ENCODE assay signal across 16 mouse cellular contexts in genomic region chr15:42073486-42073885, GRCm38 (mm10).
"Had no signal": no experiment of that assay in that cellular context is flagged by ENCODE, and none has a peak within 500 bp of the region (broad histone marks: within the 10 kb centered on the region; RNA-seq: fewer than 3 reads in every experiment).

No protein-coding gene starts in this region.

- DNase-seq: retina, postnatal 1 day; right cerebral cortex, adult 18-20 months; right cerebral cortex, postnatal 14 days; right cerebral cortex, postnatal 25 days; right cerebral cortex, postnatal 4 days; spleen, adult 18-20 months; thymus, adult 18-20 months; thymus, adult 2 months; thymus, postnatal 14 days; thymus, postnatal 25 days; thymus, postnatal 36 days; thymus, postnatal 4 days had no signal

- H3K4me3 ChIP-seq: neural tube, embryonic 13.5 days; neural tube, embryonic 15.5 days; stomach, embryonic 15.5 days had no signal

- H3K27me3 ChIP-seq: neural tube, embryonic 13.5 days; neural tube, embryonic 15.5 days; stomach, embryonic 15.5 days had no signal

- H3K9ac ChIP-seq: neural tube, embryonic 13.5 days; neural tube, embryonic 15.5 days; stomach, embryonic 15.5 days had no signal

- H3K4me1 ChIP-seq: neural tube, embryonic 15.5 days; stomach, embryonic 15.5 days had no signal

- H3K9me3 ChIP-seq: neural tube, embryonic 13.5 days; neural tube, embryonic 15.5 days; stomach, embryonic 15.5 days had no signal

- H3K4me2 ChIP-seq: neural tube, embryonic 13.5 days; neural tube, embryonic 15.5 days; stomach, embryonic 15.5 days had no signal

- H3K36me3 ChIP-seq: neural tube, embryonic 13.5 days; neural tube, embryonic 15.5 days; stomach, embryonic 15.5 days had no signal

- H3K27ac ChIP-seq: neural tube, embryonic 13.5 days; neural tube, embryonic 15.5 days; stomach, embryonic 15.5 days; stomach, postnatal 0 days had no signal
